9 mouse cellular contexts compared by ENCODE assay signal in the genomic region with DNA sequence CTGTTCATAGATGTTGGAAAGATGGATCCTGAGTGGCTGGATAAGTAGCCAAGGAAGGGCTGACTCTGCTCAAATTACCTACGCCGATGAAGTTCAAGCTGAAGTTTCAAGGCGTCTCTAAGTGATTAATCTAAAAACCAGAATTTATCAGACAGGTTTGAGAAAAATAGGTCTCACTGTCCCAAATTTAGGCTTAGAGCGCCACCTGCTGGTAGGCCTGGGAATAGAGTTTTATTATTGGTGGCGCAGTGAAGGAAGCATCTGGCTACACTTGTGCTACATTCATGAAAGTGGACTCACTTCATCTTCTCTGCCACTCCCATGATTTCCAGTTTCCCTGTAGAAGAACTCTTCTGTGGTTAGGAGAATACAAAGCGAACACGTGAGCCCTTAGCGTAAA.
DNase-seq lines count a peak whose midpoint lies in the region; ATAC-seq lines count a peak whose summit lies in the region.
"Had no signal": no experiment of that assay in that cellular context is flagged by ENCODE, and none has a peak within 500 bp of the region (broad histone marks: within the 10 kb centered on the region; RNA-seq: fewer than 3 reads in every experiment).

No protein-coding gene starts in this region.

- no peaks in the 10 kb centered on the region for H3K27me3 ChIP-seq in hindbrain, embryonic 11.5 days (ENCODE audit: control insufficient read depth, insufficient read depth, low read length)
- H3K27me3 ChIP-seq in hindbrain, embryonic 12.5 days, result no peaks in the 10 kb centered on the region
- peaks cover 5% of the 10 kb centered on the region for H3K27me3 ChIP-seq in embryonic facial prominence, embryonic 10.5 days (replicated peaks; ENCODE audit: low read depth, poor library complexity, severe bottlenecking)
- H3K27me3 ChIP-seq: midbrain, embryonic 12.5 days had no signal

- no peaks in the 10 kb centered on the region for H3K9me3 ChIP-seq in hindbrain, embryonic 11.5 days (ENCODE audit: control insufficient read depth, low read length)
- H3K9me3 ChIP-seq in hindbrain, embryonic 12.5 days (replicated peaks), result no peaks in the 10 kb centered on the region
- no peaks in the 10 kb centered on the region for H3K9me3 ChIP-seq in embryonic facial prominence, embryonic 10.5 days
- H3K9me3 ChIP-seq: midbrain, embryonic 12.5 days had no signal

- intact Hi-C loops in left cerebral cortex, postnatal 10 days (cut with DNase I), result loop anchor here (2.0 to 10.0 kb wide), 2 partner anchors 279 to 353 kb away; no protein-coding TSS in a partner anchor

- H3K27ac ChIP-seq in hindbrain, embryonic 11.5 days (ENCODE audit: low read depth, low read length), result no peak overlapping the region
- no peak overlapping the region for H3K27ac ChIP-seq in hindbrain, embryonic 12.5 days
- H3K27ac ChIP-seq in embryonic facial prominence, embryonic 10.5 days (replicated peaks), result no peak overlapping the region; the same call in 1 of the 2 replicates
- H3K27ac ChIP-seq: midbrain, embryonic 12.5 days had no signal

- no peak overlapping the region for H3K9ac ChIP-seq in hindbrain, embryonic 11.5 days (ENCODE audit: low read depth, low read length)
- no peak overlapping the region for H3K9ac ChIP-seq in hindbrain, embryonic 12.5 days
- H3K9ac ChIP-seq: midbrain, embryonic 12.5 days had no signal

- DNase-seq in hindbrain, embryonic 11.5 days (ENCODE audit: low spot score), result peak; percentile 90
- peak; percentile 56 to 64 for DNase-seq in adrenal gland, postnatal 4 days (ENCODE audit: low spot score in 2 of 2)
- DNase-seq in embryonic facial prominence, embryonic 10.5 days (ENCODE audit: low spot score), result peak; percentile 83
- DNase-seq in heart, postnatal 4 days, result peak; percentile 85
- peak; percentile 77 to 78 for DNase-seq in left cerebral cortex, postnatal 10 days (ENCODE audit: extremely low spot score in 1 of 2, low spot score in 2 of 2)
- DNase-seq in ovary, adult 18-20 months (ENCODE audit: low spot score), result peak; percentile 22
- DNase-seq in thymus, postnatal 36 days, result peak; percentile 25 to 42

- H3K4me2 ChIP-seq in hindbrain, embryonic 11.5 days (replicated peaks; ENCODE audit: low read depth, low read length), result no peak overlapping the region
- H3K4me2 ChIP-seq in hindbrain, embryonic 12.5 days (replicated peaks), result no peak overlapping the region
- H3K4me2 ChIP-seq: midbrain, embryonic 12.5 days had no signal

- no peaks in the 10 kb centered on the region for H3K36me3 ChIP-seq in hindbrain, embryonic 11.5 days (ENCODE audit: control insufficient read depth, insufficient read depth, low read length)
- no peaks in the 10 kb centered on the region for H3K36me3 ChIP-seq in hindbrain, embryonic 12.5 days
- no peaks in the 10 kb centered on the region for H3K36me3 ChIP-seq in embryonic facial prominence, embryonic 10.5 days (replicated peaks)
- H3K36me3 ChIP-seq: midbrain, embryonic 12.5 days had no signal

- WGBS in hindbrain, embryonic 11.5 days, result 13% methylated on average over 8 of the region's 8 CpGs
- WGBS in hindbrain, embryonic 12.5 days, result 12% methylated on average over 8 of the region's 8 CpGs
- 20% methylated on average over 8 of the region's 8 CpGs for WGBS in embryonic facial prominence, embryonic 10.5 days

- no peak overlapping the region for H3K4me3 ChIP-seq in hindbrain, embryonic 11.5 days (ENCODE audit: low read depth, low read length)
- no peak overlapping the region for H3K4me3 ChIP-seq in hindbrain, embryonic 12.5 days
- H3K4me3 ChIP-seq in embryonic facial prominence, embryonic 10.5 days, result no peak overlapping the region
- H3K4me3 ChIP-seq: midbrain, embryonic 12.5 days had no signal

- H3K4me1 ChIP-seq in hindbrain, embryonic 11.5 days (replicated peaks; ENCODE audit: control insufficient read depth, insufficient read depth, low read length), result no peaks in the 10 kb centered on the region
- H3K4me1 ChIP-seq in hindbrain, embryonic 12.5 days, result peaks cover 2% of the 10 kb centered on the region; the same call in 1 of the 2 replicates
- H3K4me1 ChIP-seq in embryonic facial prominence, embryonic 10.5 days, result peaks cover 8% of the 10 kb centered on the region; the same call in 1 of the 2 replicates

- ATAC-seq in hindbrain, embryonic 11.5 days (ENCODE audit: low FRiP score), result no peak
- no peak for ATAC-seq in hindbrain, embryonic 12.5 days (ENCODE audit: low FRiP score)

Comparison
In these comparisons a context has a peak if more than half of its experiments do, and no peak if none do; other contexts are left out.
1. DNase-seq: peak in every context shown above with its lines; median percentile 90 in hindbrain, embryonic 11.5 days; 85 in heart, postnatal 4 days; 83 in embryonic facial prominence, embryonic 10.5 days; 78 in left cerebral cortex, postnatal 10 days; 60 in adrenal gland, postnatal 4 days; 34 in thymus, postnatal 36 days; 22 in ovary, adult 18-20 months.